Mouse (Mus musculus) cortical plate, adult 2 months (tissue): Measurements from ENCODE around the gene Zfp593.

Experiments used
- CTCF ChIP-seq: fragments of 200-500 bp; IDR thresholded peaks from 2 replicates; pipeline ENCODE4 v1.5.1; 2011; ENCODE audit warnings: mild to moderate bottlenecking, control low read depth, low read length; ENCODE audit not compliant: insufficient read depth; ENCODE audit errors: extremely low read depth
- POLR2A ChIP-seq: fragments of 200-500 bp; IDR thresholded peaks from 2 replicates; pipeline ENCODE4 v1.6.1; 2011; ENCODE audit warnings: mild to moderate bottlenecking, low read length, control low read depth; ENCODE audit not compliant: insufficient read depth; ENCODE audit errors: extremely low read depth

DNA sequence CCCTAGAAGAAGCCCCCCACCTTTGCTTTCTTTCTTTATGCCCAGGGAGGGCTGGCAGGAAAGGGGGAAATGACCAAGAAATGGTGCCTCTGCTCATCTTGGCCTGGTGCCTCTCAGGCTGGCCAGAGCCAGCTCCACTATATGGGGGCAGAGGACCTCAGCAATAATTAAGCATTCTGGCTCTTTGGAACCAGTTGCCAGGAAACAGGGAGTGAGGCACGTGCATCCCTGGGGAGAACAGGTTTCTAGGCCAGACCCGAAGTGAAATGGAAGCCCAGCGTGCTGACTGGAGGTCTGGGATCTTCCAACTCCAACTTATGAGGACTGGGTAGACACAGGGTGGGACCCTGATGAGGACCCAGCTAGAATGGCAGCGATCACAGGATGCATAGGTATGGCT is 864 bp upstream of the Zfp593 start:
- TF ChIP-seq CTCF (no peak), POLR2A (no peak)
